Mouse (Mus musculus) neural tube, embryonic 14.5 days (tissue): ENCODE data around the gene Sbk3. TPM values are rescaled to one million over a fixed set of nuclear protein-coding genes. Genes with fewer than 3 reads are reported as not detected.

Experiments used
- ATAC-seq: fragments of 200-750 bp; cut with Nextera tagmentation; 2 replicates; pipeline ENCODE4 v1.8.0; 2017; ENCODE audit warnings: low read depth, mild to moderate bottlenecking, moderate TSS enrichment, moderate library complexity
- H3K27ac ChIP-seq: fragments of 300-500 bp; sonication (generic); 2 replicates; pipeline ENCODE4 v1.5.1; 2014; ENCODE audit warnings: low read depth, mild to moderate bottlenecking, control low read depth, low read length, moderate library complexity, mixed read lengths
- H3K27me3 ChIP-seq: fragments of 300-500 bp; sonication (generic); 2 replicates; pipeline ENCODE4 v1.6.1; 2014; ENCODE audit warnings: low read length; ENCODE audit not compliant: control insufficient read depth, insufficient read depth
- H3K36me3 ChIP-seq: fragments of 300-500 bp; sonication (generic); 2 replicates; pipeline ENCODE4 v1.6.1; 2014; ENCODE audit warnings: low read length, mixed read lengths; ENCODE audit not compliant: control insufficient read depth, insufficient read depth
- H3K4me1 ChIP-seq: fragments of 300-500 bp; sonication (generic); 2 replicates; pipeline ENCODE4 v1.6.1; 2014; ENCODE audit warnings: low read length; ENCODE audit not compliant: control insufficient read depth, insufficient read depth
- H3K4me2 ChIP-seq: fragments of 300-500 bp; sonication (generic); 2 replicates; pipeline ENCODE4 v1.6.1; 2014; ENCODE audit warnings: mild to moderate bottlenecking, low read depth, low read length, control low read depth
- H3K4me3 ChIP-seq: fragments of 300-500 bp; sonication (generic); 2 replicates; pipeline ENCODE4 v1.5.1; 2014; ENCODE audit warnings: low read depth, low read length, control low read depth, mixed read lengths
- H3K9ac ChIP-seq: fragments of 300-500 bp; sonication (generic); replicated peaks from 2 replicates; pipeline ENCODE4 v1.6.1; 2014; ENCODE audit warnings: low read depth, mild to moderate bottlenecking, control low read depth, low read length, mixed read lengths
- H3K9me3 ChIP-seq: fragments of 300-500 bp; sonication (generic); 2 replicates; pipeline ENCODE4 v1.6.1; 2016; ENCODE audit warnings: low read length; ENCODE audit not compliant: control insufficient read depth
- WGBS: fragments of 180-500 bp; shearing (Covaris S2); extraction: QIAGEN DNeasy Blood & Tissue Kit; methylation state at CpG from one replicate; pipeline ENCODE4 v1.1.7; 2014; 5-methylcytosine and 5-hydroxymethylcytosine counted together
- polyA plus RNA-seq: library from polyadenylated mRNA; unstranded; fragments of >200 nt; fragmentation: Nextera tagmentation; extraction: Ambion mirVana; gene quantifications from 2 replicates; pipeline ENCODE4 v1.2.1, GENCODE M21; 2014

The Sbk3 gene
- polyA plus RNA-seq, 1 experiment from 2014 or later = 0.75 TPM

GRCm38 (mm10) chr7:4943223-4943815, 27.6 kb downstream of the Sbk3 start:
- H3K4me1 ChIP-seq = no peaks in the 10 kb centered on the region
- peak overlapping the region; percentile 21 for H3K4me3 ChIP-seq
- H3K27me3 ChIP-seq = no peaks in the 10 kb centered on the region
- no peaks in the 10 kb centered on the region for H3K9me3 ChIP-seq
- H3K36me3 ChIP-seq = no peaks in the 10 kb centered on the region
- peak overlapping the region; percentile 27; the same call in 1 of the 2 replicates for H3K4me2 ChIP-seq
- 18% methylated on average over 15 of the region's 15 CpGs for WGBS
- H3K9ac ChIP-seq = no peak overlapping the region
- peak; percentile 76 for ATAC-seq
- no peak overlapping the region for H3K27ac ChIP-seq

GRCm38 (mm10) chr7:4942673-4943072, 28.3 kb downstream of the Sbk3 start:
- WGBS = 70% methylated on average over 5 of the region's 5 CpGs
- no peak overlapping the region for H3K4me2 ChIP-seq
- H3K9ac ChIP-seq = no peak overlapping the region
- H3K9me3 ChIP-seq = no peaks in the 10 kb centered on the region
- H3K27ac ChIP-seq = no peak overlapping the region
- H3K27me3 ChIP-seq = no peaks in the 10 kb centered on the region
- H3K4me1 ChIP-seq = no peaks in the 10 kb centered on the region
- H3K36me3 ChIP-seq = no peaks in the 10 kb centered on the region
- no peak overlapping the region for H3K4me3 ChIP-seq
- ATAC-seq = no peak

- ATAC-seq = peak; percentile 50; the same call in 1 of the 2 replicates
- H3K4me2 ChIP-seq = no peak overlapping the region
- no peak overlapping the region for H3K9ac ChIP-seq
- no peaks in the 10 kb centered on the region for H3K9me3 ChIP-seq
- no peaks in the 10 kb centered on the region for H3K36me3 ChIP-seq
- no peak overlapping the region for H3K27ac ChIP-seq
- WGBS = 17% methylated on average over 9 of the region's 9 CpGs
- no peak overlapping the region for H3K4me3 ChIP-seq
- no peaks in the 10 kb centered on the region for H3K27me3 ChIP-seq
- H3K4me1 ChIP-seq = no peaks in the 10 kb centered on the region
Measured at GRCm38 (mm10) chr7:4940068-4940479, 30.9 kb downstream of the Sbk3 start.

DNA sequence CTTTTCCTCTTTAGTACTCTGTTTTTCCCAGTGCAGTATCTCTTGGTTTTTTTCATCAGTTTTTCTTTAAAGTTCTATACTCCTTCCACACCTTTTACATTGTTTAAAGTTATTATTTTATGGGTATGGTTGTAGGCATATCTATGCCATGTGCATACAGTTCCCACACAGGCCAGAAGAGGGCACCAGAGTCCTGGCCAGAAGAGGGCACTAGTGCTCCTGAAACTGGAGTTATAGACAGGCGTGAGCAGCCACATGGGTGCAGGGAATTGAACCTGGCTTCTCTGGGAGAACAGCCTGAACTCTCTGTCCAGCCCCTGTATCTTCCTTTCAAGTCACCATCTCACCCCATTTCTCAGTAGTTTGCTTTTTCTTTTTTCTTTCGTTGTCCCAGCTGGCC, 32.5 kb downstream of the Sbk3 start:
- WGBS = 47% methylated on average over 2 of the region's 2 CpGs
- Histone ChIP-seq H3K36me3 (no peaks in the 10 kb centered on the region), H3K27ac (no peak overlapping the region), H3K4me2 (no peak overlapping the region), H3K9ac (no peak overlapping the region), H3K4me3 (no peak overlapping the region), H3K4me1 (no peaks in the 10 kb centered on the region), H3K9me3 (no peaks in the 10 kb centered on the region), H3K27me3 (no peaks in the 10 kb centered on the region)
- ATAC-seq = 0 out of 2 replicates have a peak, but pooled peaks have one; percentile 32

GRCm38 (mm10) chr7:4937392-4937791, 33.6 kb downstream of the Sbk3 start:
- no peaks in the 10 kb centered on the region for H3K27me3 ChIP-seq
- no peak for ATAC-seq
- H3K9ac ChIP-seq = no peak overlapping the region
- no peaks in the 10 kb centered on the region for H3K36me3 ChIP-seq
- no peak overlapping the region for H3K4me3 ChIP-seq
- no peaks in the 10 kb centered on the region for H3K9me3 ChIP-seq
- WGBS = 80% methylated on average over 11 of the region's 11 CpGs
- H3K27ac ChIP-seq = no peak overlapping the region
- no peak overlapping the region for H3K4me2 ChIP-seq
- no peaks in the 10 kb centered on the region for H3K4me1 ChIP-seq

- no peak overlapping the region for H3K9ac ChIP-seq
- no peaks in the 10 kb centered on the region for H3K36me3 ChIP-seq
- ATAC-seq = no peak
- WGBS = 77% methylated on average over 10 of the region's 10 CpGs
- H3K9me3 ChIP-seq = no peaks in the 10 kb centered on the region
- H3K4me3 ChIP-seq = no peak overlapping the region
- H3K27me3 ChIP-seq = no peaks in the 10 kb centered on the region
- no peak overlapping the region for H3K27ac ChIP-seq
- no peaks in the 10 kb centered on the region for H3K4me1 ChIP-seq
- H3K4me2 ChIP-seq = no peak overlapping the region
Measured at GRCm38 (mm10) chr7:4936832-4937231, 34.1 kb downstream of the Sbk3 start.

DNA sequence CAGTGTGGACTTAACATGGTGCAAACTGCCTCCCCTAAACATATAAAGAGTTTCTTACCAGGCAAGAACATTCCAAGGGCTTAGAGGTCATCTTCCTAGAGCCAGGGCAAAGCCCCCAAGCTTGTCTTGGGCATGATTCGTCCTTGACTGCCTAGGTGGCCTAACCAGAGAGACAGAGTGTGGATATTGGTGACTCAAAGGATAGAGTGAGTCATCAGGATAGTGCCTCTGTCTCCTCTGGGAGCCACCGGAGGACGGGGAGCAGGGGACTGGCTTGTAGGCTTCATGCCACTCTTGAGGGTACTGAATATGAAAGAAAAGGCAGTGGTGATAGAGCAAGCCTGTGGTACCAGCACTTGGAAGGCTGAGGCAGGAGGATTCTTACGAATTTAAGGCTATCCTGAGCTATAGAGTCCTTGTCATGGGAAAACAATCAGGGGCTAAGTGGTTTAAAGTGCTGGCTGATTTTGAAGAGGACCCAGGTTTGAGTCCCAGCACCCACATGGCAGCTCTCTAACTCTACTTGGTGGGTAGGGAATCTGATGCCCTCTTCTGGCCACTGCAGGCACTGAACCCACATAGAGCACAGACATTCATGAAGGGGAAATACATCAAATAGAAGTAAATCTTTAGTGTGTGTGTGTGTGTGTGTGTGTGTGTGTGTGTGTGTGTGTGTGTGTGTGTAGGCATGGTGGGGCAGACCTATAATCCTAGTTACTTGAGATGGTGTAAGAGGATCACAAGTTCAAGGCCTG, 36.6 kb downstream of the Sbk3 start:
- no peaks in the 10 kb centered on the region for H3K27me3 ChIP-seq
- H3K4me2 ChIP-seq = no peak overlapping the region
- no peaks in the 10 kb centered on the region for H3K4me1 ChIP-seq
- H3K4me3 ChIP-seq = no peak overlapping the region
- H3K9me3 ChIP-seq = no peaks in the 10 kb centered on the region
- H3K9ac ChIP-seq = no peak overlapping the region
- no peak for ATAC-seq
- no peaks in the 10 kb centered on the region for H3K36me3 ChIP-seq
- H3K27ac ChIP-seq = no peak overlapping the region
- 84% methylated on average over 4 of the region's 4 CpGs for WGBS

- Histone ChIP-seq H3K9me3 (no peaks in the 10 kb centered on the region), H3K27ac (no peak overlapping the region), H3K9ac (no peak overlapping the region), H3K4me1 (no peaks in the 10 kb centered on the region), H3K4me2 (no peak overlapping the region), H3K4me3 (no peak overlapping the region), H3K27me3 (no peaks in the 10 kb centered on the region), H3K36me3 (no peaks in the 10 kb centered on the region)
- WGBS = 58% methylated on average over 12 of the region's 12 CpGs
- ATAC-seq = no peak
Measured at GRCm38 (mm10) chr7:4933103-4933502, 37.9 kb downstream of the Sbk3 start.

GRCm38 (mm10) chr7:4928323-4928722, 42.6 kb downstream of the Sbk3 start:
- Histone ChIP-seq H3K9me3 (no peaks in the 10 kb centered on the region), H3K36me3 (no peaks in the 10 kb centered on the region), H3K9ac (no peak overlapping the region), H3K27me3 (no peaks in the 10 kb centered on the region), H3K27ac (no peak overlapping the region), H3K4me2 (no peak overlapping the region), H3K4me3 (no peak overlapping the region), H3K4me1 (peaks cover 22% of the 10 kb centered on the region)
- ATAC-seq = no peak
- 67% methylated on average over 17 of the region's 17 CpGs for WGBS
